Mouse (Mus musculus) embryonic fibroblast, embryonic 13.5 days (primary cell): ENCODE results near the gene Cry2.

Experiments used
- CTCF ChIP-seq: IDR thresholded peaks from 2 replicates; pipeline ENCODE4 v1.5.1; 2011; ENCODE audit warnings: mild to moderate bottlenecking, control low read depth, low read length, moderate library complexity, borderline replicate concordance; ENCODE audit not compliant: insufficient read depth
- POLR2A ChIP-seq: IDR thresholded peaks from 2 replicates; pipeline ENCODE4 v1.6.1; 2011; ENCODE audit warnings: low read depth, mild to moderate bottlenecking, control low read depth, low read length, moderate library complexity

GRCm38 (mm10) chr2:92374514-92374913 lies 59.3 kb downstream of the Cry2 start, which contains the start of the genes Pex16 and Large2:
- TF ChIP-seq POLR2A (peak; percentile 66), CTCF (no peak)
